17 mouse cellular contexts compared by ENCODE assay signal in the genomic region with DNA sequence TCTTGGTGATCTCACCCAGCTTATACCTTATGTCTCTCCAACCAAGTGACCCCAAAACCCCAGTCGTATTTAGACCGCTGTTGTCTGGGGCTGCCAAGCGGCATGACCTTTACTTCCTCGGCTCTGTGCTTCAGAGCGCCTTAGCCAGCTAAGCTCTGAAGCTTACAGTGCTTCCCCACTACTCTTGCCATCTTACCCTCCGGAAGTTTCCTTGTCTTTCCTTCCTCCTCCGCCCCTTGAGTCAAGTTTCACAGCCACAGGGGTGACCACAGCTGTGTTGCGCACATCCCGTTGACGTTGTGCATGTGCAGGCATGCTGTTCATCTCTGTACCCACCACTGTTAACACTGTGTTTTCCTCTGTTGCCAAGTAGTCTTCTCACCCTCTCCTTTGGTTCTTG. TPM values are rescaled to one million over a fixed set of nuclear protein-coding genes. Genes with fewer than 3 reads are reported as not detected.
A peak's percentile ranks its signal among the peaks of the same experiment; 100 is the strongest.
DNase-seq lines count a peak whose midpoint lies in the region; ATAC-seq and TF ChIP-seq lines count a peak whose summit lies in the region.
"Had no signal": no experiment of that assay in that cellular context is flagged by ENCODE, and none has a peak within 500 bp of the region (broad histone marks: within the 10 kb centered on the region; RNA-seq: fewer than 3 reads in every experiment).

No protein-coding gene starts in this region.

- no peaks in the 10 kb centered on the region for H3K27me3 ChIP-seq in splenic B cell, adult 2 months (ENCODE audit: control insufficient read depth, insufficient read depth, low read length, poor library complexity, severe bottlenecking)
- H3K27me3 ChIP-seq in intestine, embryonic 15.5 days (replicated peaks), result no peaks in the 10 kb centered on the region
- H3K27me3 ChIP-seq in kidney, adult 2 months (replicated peaks; ENCODE audit: control insufficient read depth, insufficient read depth, low read length), result no peaks in the 10 kb centered on the region
- H3K27me3 ChIP-seq: forebrain, embryonic 15.5 days; hindbrain, embryonic 12.5 days had no signal

- no peaks in the 10 kb centered on the region for H3K9me3 ChIP-seq in intestine, embryonic 15.5 days
- H3K9me3 ChIP-seq: forebrain, embryonic 15.5 days; G1E; hindbrain, embryonic 12.5 days had no signal

- no peak overlapping the region for H3K27ac ChIP-seq in intestine, embryonic 15.5 days
- no peak overlapping the region for H3K27ac ChIP-seq in kidney, adult 2 months (ENCODE audit: insufficient read depth, low read depth, low read length)
- H3K27ac ChIP-seq: hindbrain, embryonic 12.5 days; layer of hippocampus, adult 2 months had no signal

- no peak overlapping the region for H3K4me3 ChIP-seq in intestine, embryonic 15.5 days (replicated peaks)
- no peak overlapping the region for H3K4me3 ChIP-seq in kidney, adult 2 months (ENCODE audit: insufficient read depth, low read depth, low read length)
- H3K4me3 ChIP-seq: forebrain, embryonic 15.5 days; hindbrain, embryonic 12.5 days; layer of hippocampus, adult 2 months had no signal

- no peak overlapping the region for H3K9ac ChIP-seq in intestine, embryonic 15.5 days
- H3K9ac ChIP-seq: forebrain, embryonic 15.5 days; hindbrain, embryonic 12.5 days had no signal

- peaks cover 5% of the 10 kb centered on the region for H3K36me3 ChIP-seq in splenic B cell, adult 2 months (ENCODE audit: control insufficient read depth, insufficient read depth, low read length, poor library complexity, severe bottlenecking)
- H3K36me3 ChIP-seq in intestine, embryonic 15.5 days, result peaks cover 18% of the 10 kb centered on the region
- peaks cover 10% of the 10 kb centered on the region for H3K36me3 ChIP-seq in kidney, adult 2 months (ENCODE audit: control insufficient read depth, insufficient read depth, low read length)

- ATAC-seq in inflammation-experienced regulatory T-cells, adult 6 months, result peak; percentile 84
- no peak for ATAC-seq in intestine, embryonic 15.5 days
- ATAC-seq: forebrain, embryonic 15.5 days had no signal

- DNase-seq in CD4-positive helper T cell, adult 2 months (ENCODE audit: low read depth, low spot score), result peak; percentile 81
- DNase-seq in CD8-positive naive resting alpha-beta T cell, adult 2 months (ENCODE audit: low read depth in 2 of 2, low spot score in 2 of 2), result peak; percentile 68 to 73
- DNase-seq in splenic B cell, adult 2 months (ENCODE audit: low read depth, low spot score), result peak; percentile 61
- no peak for DNase-seq in MN1 (ENCODE audit: low spot score)
- DNase-seq in kidney, postnatal 4 days, result no peak
- DNase-seq in kidney, adult 2 months, result no peak
- DNase-seq: cerebellum, postnatal 14 days; gastrocnemius, postnatal 10 days; kidney, adult 9 months; midbrain, embryonic 14.5 days; right cerebral cortex, postnatal 14 days had no signal

- TF ChIP-seq CTCF in kidney, adult 2 months (conservative IDR thresholded peaks at IDR 0.05; ENCODE audit: insufficient read depth, insufficient read length, low read depth, low read length), result no peak

- H3K4me2 ChIP-seq in intestine, embryonic 15.5 days (replicated peaks), result no peak overlapping the region
- H3K4me2 ChIP-seq: forebrain, embryonic 15.5 days; hindbrain, embryonic 12.5 days had no signal

- TF ChIP-seq POLR2A in kidney, adult 2 months (IDR thresholded peaks at IDR 0.05; ENCODE audit: low read depth, low read length), result no peak

- H3K4me1 ChIP-seq in intestine, embryonic 15.5 days (replicated peaks), result no peaks in the 10 kb centered on the region
- H3K4me1 ChIP-seq in kidney, adult 2 months (ENCODE audit: control insufficient read depth, insufficient read depth, low read length), result no peaks in the 10 kb centered on the region
- H3K4me1 ChIP-seq: forebrain, embryonic 15.5 days; hindbrain, embryonic 12.5 days had no signal

- WGBS in intestine, embryonic 15.5 days, result 94% methylated on average over 10 of the region's 10 CpGs
- 83% methylated on average over 10 of the region's 10 CpGs for WGBS in kidney, adult 2 months

RNA-seq across cellular contexts. Expression of a gene that starts 51.5 kb away (rescaled TPM):
- 100 to 1,000 TPM; 104 to 125 (median 125) TPM for polyA plus RNA-seq in inflammation-experienced regulatory T-cells, adult 6 months (2017; shearing (Covaris generic))
- polyA plus RNA-seq in intestine, embryonic 15.5 days (2015; fragmentation: Nextera tagmentation; extraction: Ambion mirVana), result 156 and 173 TPM in 2 replicates
- 71.2 and 83.9 TPM in 2 replicates for polyA plus RNA-seq in kidney, adult 2 months (2012; rRNA removed)

Comparison
In these comparisons a context has a peak if more than half of its experiments do, and no peak if none do; other contexts are left out.
1. DNase-seq: peak in CD4-positive helper T cell, adult 2 months (single experiment), CD8-positive naive resting alpha-beta T cell, adult 2 months (2 of 2) and splenic B cell, adult 2 months (single experiment); none in MN1 (single experiment), kidney, postnatal 4 days (0 of 2) and kidney, adult 2 months (single experiment).